9 mouse cellular contexts compared by ENCODE assay signal in genomic region chr8:70332070-70332877, GRCm38 (mm10). TPM values are rescaled to one million over a fixed set of nuclear protein-coding genes. Genes with fewer than 3 reads are reported as not detected.
A peak's percentile ranks its signal among the peaks of the same experiment; 100 is the strongest.
DNase-seq lines count a peak whose midpoint lies in the region; ATAC-seq and TF ChIP-seq lines count a peak whose summit lies in the region.
"Had no signal": no experiment of that assay in that cellular context is flagged by ENCODE, and none has a peak within 500 bp of the region (broad histone marks: within the 10 kb centered on the region; RNA-seq: fewer than 3 reads in every experiment).

No protein-coding gene starts in this region.

- no peaks in the 10 kb centered on the region for H3K4me1 ChIP-seq in thymus, adult 2 months (replicated peaks; ENCODE audit: control insufficient read depth, insufficient read depth, low read length)
- H3K4me1 ChIP-seq in embryonic facial prominence, embryonic 14.5 days (ENCODE audit: control insufficient read depth, insufficient read depth, low read length) = peaks cover 7% of the 10 kb centered on the region
- H3K4me1 ChIP-seq in heart, postnatal 0 days (ENCODE audit: control insufficient read depth, insufficient read depth) = no peaks in the 10 kb centered on the region
- H3K4me1 ChIP-seq in liver, postnatal 0 days (ENCODE audit: insufficient read depth) = peaks cover 15% of the 10 kb centered on the region
- H3K4me1 ChIP-seq in neural tube, embryonic 15.5 days = peaks cover 31% of the 10 kb centered on the region

- TF ChIP-seq CTCF in thymus, adult 2 months (IDR thresholded peaks at IDR 0.05; ENCODE audit: borderline replicate concordance, control insufficient read depth, extremely low read depth, insufficient read depth, low read length, poor library complexity) = no peak
- TF ChIP-seq CTCF in heart, postnatal 0 days (IDR thresholded peaks at IDR 0.05; ENCODE audit: low read depth) = peak; percentile 66
- peak; percentile 97 for TF ChIP-seq CTCF in layer of hippocampus, adult 2 months (conservative IDR thresholded peaks at IDR 0.05)
- peak; percentile 75 for TF ChIP-seq CTCF in liver, postnatal 0 days (IDR thresholded peaks at IDR 0.05; ENCODE audit: low read depth)

- H3K4me3 ChIP-seq in thymus, adult 2 months (ENCODE audit: control insufficient read depth, insufficient read depth, low read length) = no peak overlapping the region
- H3K4me3 ChIP-seq in embryonic facial prominence, embryonic 14.5 days (ENCODE audit: low read depth, low read length) = no peak overlapping the region
- H3K4me3 ChIP-seq in heart, postnatal 0 days (ENCODE audit: low read depth, low read length) = no peak overlapping the region
- no peak overlapping the region for H3K4me3 ChIP-seq in layer of hippocampus, adult 2 months
- H3K4me3 ChIP-seq in liver, postnatal 0 days (ENCODE audit: low read depth, low read length) = no peak overlapping the region
- H3K4me3 ChIP-seq in neural tube, embryonic 15.5 days (replicated peaks) = no peak overlapping the region

- WGBS in thymus, adult 2 months = 96% methylated on average over 41 of the region's 41 CpGs
- 33% methylated on average over 29 of the region's 41 CpGs for WGBS in embryonic facial prominence, embryonic 14.5 days
- 35% methylated on average over 39 of the region's 41 CpGs for WGBS in heart, postnatal 0 days
- WGBS in liver, postnatal 0 days (ENCODE audit: insufficient replicate concordance) = 49% methylated on average over 41 of the region's 41 CpGs
- WGBS in neural tube, embryonic 15.5 days = 25% methylated on average over 38 of the region's 41 CpGs

- H3K9me3 ChIP-seq in embryonic facial prominence, embryonic 14.5 days (ENCODE audit: control insufficient read depth, low read length) = no peaks in the 10 kb centered on the region
- H3K9me3 ChIP-seq in heart, postnatal 0 days (replicated peaks; ENCODE audit: control insufficient read depth, low read length) = no peaks in the 10 kb centered on the region
- no peaks in the 10 kb centered on the region for H3K9me3 ChIP-seq in liver, postnatal 0 days (ENCODE audit: low read length)
- no peaks in the 10 kb centered on the region for H3K9me3 ChIP-seq in neural tube, embryonic 15.5 days (replicated peaks)

- peak; percentile 87 for ATAC-seq in embryonic facial prominence, embryonic 14.5 days (ENCODE audit: low read depth)
- ATAC-seq in heart, postnatal 0 days (ENCODE audit: insufficient read depth, low read depth) = peak; percentile 73
- ATAC-seq in liver, postnatal 0 days = peak; percentile 57
- ATAC-seq in neural tube, embryonic 15.5 days (ENCODE audit: low FRiP score) = peak; percentile 78
- ATAC-seq in CD4-positive, CD25-positive, alpha-beta regulatory T cell, adult 4 months = no peak

- TF ChIP-seq POLR2A in thymus, adult 2 months (IDR thresholded peaks at IDR 0.05; ENCODE audit: control insufficient read depth, extremely low read depth, insufficient read depth, low read length, poor library complexity) = no peak

- no peak overlapping the region for H3K27ac ChIP-seq in thymus, adult 2 months (ENCODE audit: control insufficient read depth, insufficient read depth, low read length)
- 0 out of 2 replicates have a peak overlapping the region, but pooled peaks have one; percentile 52 for H3K27ac ChIP-seq in embryonic facial prominence, embryonic 14.5 days (replicated peaks; ENCODE audit: low read depth, low read length)
- no peak overlapping the region for H3K27ac ChIP-seq in heart, postnatal 0 days (ENCODE audit: low read depth)
- peak overlapping the region; percentile 77 for H3K27ac ChIP-seq in layer of hippocampus, adult 2 months
- H3K27ac ChIP-seq in liver, postnatal 0 days (ENCODE audit: low read depth) = no peak overlapping the region
- H3K27ac ChIP-seq in neural tube, embryonic 15.5 days (replicated peaks) = 0 out of 2 replicates have a peak overlapping the region, but pooled peaks have one; percentile 6

- peaks cover 64% of the 10 kb centered on the region for H3K36me3 ChIP-seq in thymus, adult 2 months (ENCODE audit: control insufficient read depth, insufficient read depth, low read length)
- H3K36me3 ChIP-seq in embryonic facial prominence, embryonic 14.5 days (ENCODE audit: control insufficient read depth, insufficient read depth, low read length) = peaks cover 80% of the 10 kb centered on the region
- H3K36me3 ChIP-seq in heart, postnatal 0 days (replicated peaks; ENCODE audit: control insufficient read depth, insufficient read depth, low read length) = peaks cover 60% of the 10 kb centered on the region
- peaks cover 67% of the 10 kb centered on the region for H3K36me3 ChIP-seq in liver, postnatal 0 days (replicated peaks; ENCODE audit: insufficient read depth, low read length)
- H3K36me3 ChIP-seq in neural tube, embryonic 15.5 days = peaks cover 83% of the 10 kb centered on the region

- H3K9ac ChIP-seq in embryonic facial prominence, embryonic 14.5 days (ENCODE audit: low read depth, low read length) = peak overlapping the region; percentile 35; the same call in 1 of the 2 replicates
- no peak overlapping the region for H3K9ac ChIP-seq in heart, postnatal 0 days (replicated peaks; ENCODE audit: low read depth, low read length)
- no peak overlapping the region for H3K9ac ChIP-seq in liver, postnatal 0 days (replicated peaks)
- no peak overlapping the region for H3K9ac ChIP-seq in neural tube, embryonic 15.5 days (replicated peaks)

- H3K27me3 ChIP-seq in thymus, adult 2 months (ENCODE audit: control insufficient read depth, insufficient read depth, low read length) = no peaks in the 10 kb centered on the region
- no peaks in the 10 kb centered on the region; the same call in 1 of the 2 replicates for H3K27me3 ChIP-seq in embryonic facial prominence, embryonic 14.5 days (replicated peaks; ENCODE audit: control insufficient read depth, insufficient read depth, low read length)
- H3K27me3 ChIP-seq in heart, postnatal 0 days (ENCODE audit: control insufficient read depth, insufficient read depth, low read length) = peaks cover 11% of the 10 kb centered on the region; the same call in 1 of the 2 replicates
- H3K27me3 ChIP-seq in liver, postnatal 0 days (ENCODE audit: insufficient read depth, low read length) = no peaks in the 10 kb centered on the region
- no peaks in the 10 kb centered on the region for H3K27me3 ChIP-seq in neural tube, embryonic 15.5 days (replicated peaks)
- H3K27me3 ChIP-seq: CH12.LX had no signal

- H3K4me2 ChIP-seq in embryonic facial prominence, embryonic 14.5 days (ENCODE audit: low read depth, low read length) = peak overlapping the region; percentile 34
- no peak overlapping the region for H3K4me2 ChIP-seq in heart, postnatal 0 days (ENCODE audit: low read depth, low read length)
- no peak overlapping the region for H3K4me2 ChIP-seq in liver, postnatal 0 days (ENCODE audit: low read depth, low read length)
- peak overlapping the region; percentile 26; the same call in 1 of the 2 replicates for H3K4me2 ChIP-seq in neural tube, embryonic 15.5 days

- no peak for TF ChIP-seq EP300 in heart, postnatal 0 days (IDR thresholded peaks at IDR 0.05; ENCODE audit: low read depth)
- no peak for TF ChIP-seq EP300 in liver, postnatal 0 days (IDR thresholded peaks at IDR 0.05; ENCODE audit: low read depth)

- DNase-seq in thymus, postnatal 14 days = peak; percentile 21
- DNase-seq in thymus, adult 2 months = no peak
- DNase-seq in embryonic facial prominence, embryonic 14.5 days (ENCODE audit: low spot score) = peak; percentile 81
- peak; percentile 79 for DNase-seq in heart, postnatal 0 days (ENCODE audit: low spot score)
- DNase-seq in layer of hippocampus, adult 2 months (ENCODE audit: low spot score in 2 of 2) = peak; percentile 68 to 86
- peak; percentile 72 for DNase-seq in liver, postnatal 0 days

RNA-seq across cellular contexts. Expression of gene Gdf1, which starts 2.7 kb away (rescaled TPM):
- 0.13 and 0.23 TPM in 2 replicates for polyA plus RNA-seq in thymus, adult 2 months (2012; rRNA removed)
- 1.7 TPM in 1 of 2 replicates, not detected in the other for polyA plus RNA-seq in embryonic facial prominence, embryonic 14.5 days (2014; fragmentation: Nextera tagmentation; extraction: Ambion mirVana)
- not detected in 2 replicates for total RNA-seq in heart, postnatal 0 days (2014; rRNA removed; ENCODE audit: low replicate concordance)
- 0.18 and 0.20 TPM in 2 replicates for polyA plus RNA-seq in heart, postnatal 0 days (2015; fragmentation: Nextera tagmentation; extraction: Ambion mirVana)
- 10 to 100 TPM; 12.1 to 14.4 TPM for total RNA-seq in layer of hippocampus, adult 2 months (2021)
- polyA plus RNA-seq in liver, postnatal 0 days (2015; fragmentation: Nextera tagmentation; extraction: Ambion mirVana) = 0.16 TPM in 1 of 2 replicates, not detected in the other
- polyA plus RNA-seq in neural tube, embryonic 15.5 days (2015; fragmentation: Nextera tagmentation; extraction: Ambion mirVana) = 7.9 and 9.8 TPM in 2 replicates
- polyA plus RNA-seq in CD4-positive, CD25-positive, alpha-beta regulatory T cell, adult 4 months (2017; shearing (Covaris generic)) = under 1 TPM in 1 of 2 experiments, not detected in 1; 0.71 TPM

RNA-seq across cellular contexts. Expression of gene Cers1, which starts 16.7 kb away (rescaled TPM):
- 0.13 and 0.61 TPM in 2 replicates for polyA plus RNA-seq in thymus, adult 2 months (2012; rRNA removed)
- polyA plus RNA-seq in embryonic facial prominence, embryonic 14.5 days (2014; fragmentation: Nextera tagmentation; extraction: Ambion mirVana) = 10.0 and 10.7 TPM in 2 replicates
- total RNA-seq in heart, postnatal 0 days (2014; rRNA removed; ENCODE audit: low replicate concordance) = 0.80 TPM in 1 of 2 replicates, not detected in the other
- polyA plus RNA-seq in heart, postnatal 0 days (2015; fragmentation: Nextera tagmentation; extraction: Ambion mirVana) = 0.27 and 0.59 TPM in 2 replicates
- total RNA-seq in layer of hippocampus, adult 2 months (2021) = 100 to 1,000 TPM; 110 to 113 TPM
- polyA plus RNA-seq in liver, postnatal 0 days (2015; fragmentation: Nextera tagmentation; extraction: Ambion mirVana) = 0.12 TPM in 1 of 2 replicates, not detected in the other
- 35.5 and 42.4 TPM in 2 replicates for polyA plus RNA-seq in neural tube, embryonic 15.5 days (2015; fragmentation: Nextera tagmentation; extraction: Ambion mirVana)
- polyA plus RNA-seq in CD4-positive, CD25-positive, alpha-beta regulatory T cell, adult 4 months (2017; shearing (Covaris generic)) = not detected

RNA-seq across cellular contexts. Expression of gene Upf1, which starts 20.8 kb away (rescaled TPM):
- polyA plus RNA-seq in thymus, adult 2 months (2012; rRNA removed) = 76.0 and 104 TPM in 2 replicates
- 18.9 and 19.1 TPM in 2 replicates for polyA plus RNA-seq in embryonic facial prominence, embryonic 14.5 days (2014; fragmentation: Nextera tagmentation; extraction: Ambion mirVana)
- 16.5 and 26.3 TPM in 2 replicates for total RNA-seq in heart, postnatal 0 days (2014; rRNA removed; ENCODE audit: low replicate concordance)
- 7.0 and 7.5 TPM in 2 replicates for polyA plus RNA-seq in heart, postnatal 0 days (2015; fragmentation: Nextera tagmentation; extraction: Ambion mirVana)
- 10 to 100 TPM; 67.7 to 68.7 TPM for total RNA-seq in layer of hippocampus, adult 2 months (2021)
- 6.7 and 7.1 TPM in 2 replicates for polyA plus RNA-seq in liver, postnatal 0 days (2015; fragmentation: Nextera tagmentation; extraction: Ambion mirVana)
- 11.8 and 12.6 TPM in 2 replicates for polyA plus RNA-seq in neural tube, embryonic 15.5 days (2015; fragmentation: Nextera tagmentation; extraction: Ambion mirVana)
- 10 to 100 TPM; 11.4 to 14.5 TPM for polyA plus RNA-seq in CD4-positive, CD25-positive, alpha-beta regulatory T cell, adult 4 months (2017; shearing (Covaris generic))

RNA-seq across cellular contexts. Expression of gene Cope, which starts 30.0 kb away (rescaled TPM):
- 397 and 454 TPM in 2 replicates for polyA plus RNA-seq in thymus, adult 2 months (2012; rRNA removed)
- polyA plus RNA-seq in embryonic facial prominence, embryonic 14.5 days (2014; fragmentation: Nextera tagmentation; extraction: Ambion mirVana) = 314 and 345 TPM in 2 replicates
- total RNA-seq in heart, postnatal 0 days (2014; rRNA removed; ENCODE audit: low replicate concordance) = 154 and 193 TPM in 2 replicates
- polyA plus RNA-seq in heart, postnatal 0 days (2015; fragmentation: Nextera tagmentation; extraction: Ambion mirVana) = 294 and 295 TPM in 2 replicates
- 100 to 1,000 TPM; 139 to 157 TPM for total RNA-seq in layer of hippocampus, adult 2 months (2021)
- 162 and 171 TPM in 2 replicates for polyA plus RNA-seq in liver, postnatal 0 days (2015; fragmentation: Nextera tagmentation; extraction: Ambion mirVana)
- polyA plus RNA-seq in neural tube, embryonic 15.5 days (2015; fragmentation: Nextera tagmentation; extraction: Ambion mirVana) = 299 and 314 TPM in 2 replicates
- polyA plus RNA-seq in CD4-positive, CD25-positive, alpha-beta regulatory T cell, adult 4 months (2017; shearing (Covaris generic)) = 100 to 1,000 TPM; 321 to 359 TPM

RNA-seq across cellular contexts. Expression of gene Ddx49, which starts 30.0 kb away (rescaled TPM):
- 72.1 and 75.4 TPM in 2 replicates for polyA plus RNA-seq in thymus, adult 2 months (2012; rRNA removed)
- 47.4 and 49.2 TPM in 2 replicates for polyA plus RNA-seq in embryonic facial prominence, embryonic 14.5 days (2014; fragmentation: Nextera tagmentation; extraction: Ambion mirVana)
- total RNA-seq in heart, postnatal 0 days (2014; rRNA removed; ENCODE audit: low replicate concordance) = 33.1 and 35.6 TPM in 2 replicates
- polyA plus RNA-seq in heart, postnatal 0 days (2015; fragmentation: Nextera tagmentation; extraction: Ambion mirVana) = 24.4 and 26.7 TPM in 2 replicates
- total RNA-seq in layer of hippocampus, adult 2 months (2021) = 10 to 100 TPM; 45.5 to 52.1 TPM
- polyA plus RNA-seq in liver, postnatal 0 days (2015; fragmentation: Nextera tagmentation; extraction: Ambion mirVana) = 15.2 and 16.3 TPM in 2 replicates
- 42.2 and 46.7 TPM in 2 replicates for polyA plus RNA-seq in neural tube, embryonic 15.5 days (2015; fragmentation: Nextera tagmentation; extraction: Ambion mirVana)
- polyA plus RNA-seq in CD4-positive, CD25-positive, alpha-beta regulatory T cell, adult 4 months (2017; shearing (Covaris generic)) = 10 to 100 TPM; 57.8 to 74.2 TPM

Comparison
In these comparisons a context has a peak if more than half of its experiments do, and no peak if none do; other contexts are left out.
1. H3K27ac ChIP-seq: peak in embryonic facial prominence, embryonic 14.5 days (single experiment), layer of hippocampus, adult 2 months (single experiment) and neural tube, embryonic 15.5 days (single experiment); none in thymus, adult 2 months (single experiment), heart, postnatal 0 days (single experiment) and liver, postnatal 0 days (single experiment).
2. H3K4me2 ChIP-seq: peak in embryonic facial prominence, embryonic 14.5 days (single experiment) and neural tube, embryonic 15.5 days (single experiment); none in heart, postnatal 0 days (single experiment) and liver, postnatal 0 days (single experiment).